Mouse (Mus musculus) testis, adult 2 months (tissue): ENCODE measurements around the gene Gm21987.

Source experiments
- CTCF ChIP-seq: fragments of 200-500 bp; IDR thresholded peaks from 2 replicates; pipeline ENCODE4 v1.5.1; 2012; ENCODE audit warnings: low read depth, mild to moderate bottlenecking, inconsistent platforms, low read length, moderate library complexity; ENCODE audit not compliant: control insufficient read depth, insufficient read depth, insufficient replicate concordance
- POLR2A ChIP-seq: fragments of 200-500 bp; IDR thresholded peaks from 2 replicates; pipeline ENCODE4 v1.6.1; 2012; ENCODE audit warnings: low read depth, mild to moderate bottlenecking, inconsistent platforms, low read length, moderate library complexity; ENCODE audit not compliant: control insufficient read depth

- TF ChIP-seq POLR2A (no peak), CTCF (no peak)
Measured at GRCm38 (mm10) chr16:38352851-38353250, 6.0 kb downstream of the Gm21987 start.
